Mouse (Mus musculus) small intestine, adult 2 months (tissue): ENCODE measurements at regions not wholly inside any gene's neighbourhood (a gene's known extent, or its start where the extent isn't known, plus 50 kb on each side); places are given as distances from the start of the nearest gene placed in this dataset.

Experiments
- CTCF ChIP-seq: fragments of 200-500 bp; IDR thresholded peaks from 2 replicates; pipeline ENCODE4 v1.5.1; 2012; ENCODE audit warnings: low read depth, mild to moderate bottlenecking, control low read depth, inconsistent platforms, low read length, moderate library complexity, mixed read lengths; ENCODE audit not compliant: insufficient replicate concordance, insufficient read length; ENCODE audit errors: extremely low read depth
- POLR2A ChIP-seq: fragments of 200-500 bp; IDR thresholded peaks from 2 replicates; pipeline ENCODE4 v1.6.1; 2012; ENCODE audit warnings: low read depth, mild to moderate bottlenecking, control low read depth, inconsistent platforms, low read length, moderate library complexity

GRCm38 (mm10) chrX:77451977-77452675, 58.7 kb upstream of the Tbl1x start:
- TF ChIP-seq CTCF, result no peak
- TF ChIP-seq POLR2A, result no peak
